Mouse (Mus musculus) kidney, postnatal 10 days (tissue): ENCODE measurements around the gene Prickle4.

Experiments used
- DNase-seq: peaks from one replicate; pipeline ENCODE4 v3.0.0; 2021; ENCODE audit warnings: mixed read lengths

Prickle4 gene

DNA sequence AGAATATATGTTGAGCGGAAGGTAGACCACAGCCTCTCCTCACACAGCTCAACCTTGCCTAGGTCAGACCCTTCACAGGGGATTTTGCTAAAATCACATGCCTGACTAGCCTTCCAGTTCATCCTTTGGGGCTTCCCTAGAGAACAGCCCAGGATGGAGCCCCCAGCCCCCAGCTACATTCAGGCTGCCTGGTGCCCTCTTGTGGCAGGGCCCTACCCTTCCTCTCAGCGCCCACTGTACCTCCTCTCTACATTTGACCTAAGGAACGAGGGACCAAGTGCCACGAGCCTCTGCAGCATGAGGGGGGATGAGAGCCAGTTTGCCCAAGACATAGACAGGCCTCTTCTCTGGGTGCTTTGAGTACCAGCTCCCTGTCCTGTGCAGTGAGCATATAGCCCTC lies 10.2 kb upstream of the Prickle4 start:
- no peak for DNase-seq

- no peak for DNase-seq
These were observed 9.0 kb upstream of the Prickle4 start for GRCm38 (mm10) chr17:47703556-47703955.

- DNase-seq = no peak
These were observed 8.2 kb upstream of the Prickle4 start for GRCm38 (mm10) chr17:47702548-47703345.

DNA sequence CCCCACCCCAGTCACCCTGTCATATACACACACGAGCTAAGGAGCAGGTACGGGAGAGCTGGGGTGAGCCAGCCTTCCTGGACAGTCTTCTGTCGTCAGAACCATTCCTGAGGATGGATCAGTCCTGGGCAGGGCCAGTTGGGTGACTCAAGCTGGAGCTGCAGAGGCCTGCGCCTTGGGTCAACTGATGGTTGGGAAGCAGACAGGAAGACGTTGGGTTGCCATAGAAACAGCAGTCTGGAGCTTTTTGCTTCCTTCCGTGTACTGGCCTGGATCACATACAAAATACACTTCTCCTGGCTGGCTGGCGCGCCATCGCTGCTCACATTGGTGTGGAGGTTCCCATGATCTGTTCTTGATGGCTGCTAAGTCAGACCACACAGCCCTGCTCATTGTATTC lies 7.3 kb upstream of the Prickle4 start:
- DNase-seq = no peak

DNA sequence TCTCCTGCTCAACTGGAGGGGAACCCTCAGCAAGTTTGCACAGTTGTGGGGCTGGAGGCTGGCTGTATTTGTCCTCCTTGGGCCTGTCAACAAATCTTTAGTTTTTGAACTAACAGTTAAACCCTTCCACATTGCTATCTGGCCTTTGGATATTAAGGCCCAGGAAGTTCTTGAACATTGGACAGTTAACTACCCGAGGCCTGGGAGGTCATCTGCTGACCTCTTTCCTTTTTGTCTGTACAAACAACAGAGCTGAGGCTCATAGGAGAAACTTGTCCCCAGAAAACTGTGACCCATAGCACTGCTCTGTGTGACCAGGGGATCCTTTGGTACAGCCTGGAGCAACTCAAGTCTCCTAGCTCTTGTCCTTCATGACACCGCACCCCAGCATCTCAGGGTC lies 4.5 kb upstream of the Prickle4 start:
- no peak for DNase-seq

GRCm38 (mm10) chr17:47698156-47698555 lies 3.6 kb upstream of the Prickle4 start:
- DNase-seq = peak; percentile 58

DNA sequence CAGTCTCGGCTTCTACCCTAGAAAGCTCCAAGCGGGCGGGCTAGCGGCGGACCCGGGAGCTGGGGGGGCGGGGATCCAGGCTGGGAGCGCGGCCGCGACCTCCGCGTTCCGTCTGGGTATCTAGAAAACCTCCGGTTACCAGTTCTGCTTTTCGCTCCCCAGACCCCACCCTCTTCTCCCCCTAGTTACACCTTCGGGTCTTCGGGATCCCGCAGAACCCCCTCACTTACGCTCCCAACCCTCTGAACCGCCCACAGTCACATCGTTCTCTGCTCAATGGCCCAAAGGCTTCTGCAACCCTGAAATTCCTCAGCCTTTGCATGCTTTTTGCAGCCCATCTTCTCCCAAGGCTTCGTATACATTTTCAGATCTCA lies 788 bp upstream of the Prickle4 start:
- no peak for DNase-seq

DNA sequence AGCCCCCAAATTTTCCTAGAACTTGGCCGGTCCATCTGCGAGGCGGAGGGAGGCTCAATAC lies 264 bp downstream of the Prickle4 start, which contains the start of gene Gm21981:
Gene Gm21981, minus strand, starts transcription at position 14 of the 61 bp plus-strand sequence.
- DNase-seq = no peak

- DNase-seq = peak; percentile 55
These were observed 680 bp downstream of the Prickle4 start for GRCm38 (mm10) chr17:47693671-47694441.

- DNase-seq = no peak
These were observed 2.9 kb downstream of the Prickle4 start for GRCm38 (mm10) chr17:47691650-47692049.

DNA sequence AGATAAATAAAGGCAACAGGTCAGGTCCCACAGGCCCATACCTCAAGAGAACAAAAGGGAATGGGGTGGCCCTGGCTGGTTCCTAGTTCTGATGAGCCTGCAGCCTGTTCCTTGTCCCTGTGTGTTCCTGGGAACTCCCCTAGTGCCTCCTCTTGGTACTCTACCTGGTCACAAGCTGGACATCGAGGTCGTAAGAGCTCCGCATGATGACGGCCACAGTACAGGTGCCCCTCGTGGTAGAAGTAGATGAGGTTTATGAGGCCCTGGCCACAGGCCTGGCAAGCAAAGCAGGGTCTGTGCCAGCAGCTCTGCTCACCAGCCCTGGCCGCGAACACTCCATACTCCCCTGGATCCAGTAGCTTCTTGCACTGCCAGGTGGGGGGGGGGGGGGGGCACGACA lies 4.6 kb downstream of the Prickle4 start:
- no peak for DNase-seq

DNA sequence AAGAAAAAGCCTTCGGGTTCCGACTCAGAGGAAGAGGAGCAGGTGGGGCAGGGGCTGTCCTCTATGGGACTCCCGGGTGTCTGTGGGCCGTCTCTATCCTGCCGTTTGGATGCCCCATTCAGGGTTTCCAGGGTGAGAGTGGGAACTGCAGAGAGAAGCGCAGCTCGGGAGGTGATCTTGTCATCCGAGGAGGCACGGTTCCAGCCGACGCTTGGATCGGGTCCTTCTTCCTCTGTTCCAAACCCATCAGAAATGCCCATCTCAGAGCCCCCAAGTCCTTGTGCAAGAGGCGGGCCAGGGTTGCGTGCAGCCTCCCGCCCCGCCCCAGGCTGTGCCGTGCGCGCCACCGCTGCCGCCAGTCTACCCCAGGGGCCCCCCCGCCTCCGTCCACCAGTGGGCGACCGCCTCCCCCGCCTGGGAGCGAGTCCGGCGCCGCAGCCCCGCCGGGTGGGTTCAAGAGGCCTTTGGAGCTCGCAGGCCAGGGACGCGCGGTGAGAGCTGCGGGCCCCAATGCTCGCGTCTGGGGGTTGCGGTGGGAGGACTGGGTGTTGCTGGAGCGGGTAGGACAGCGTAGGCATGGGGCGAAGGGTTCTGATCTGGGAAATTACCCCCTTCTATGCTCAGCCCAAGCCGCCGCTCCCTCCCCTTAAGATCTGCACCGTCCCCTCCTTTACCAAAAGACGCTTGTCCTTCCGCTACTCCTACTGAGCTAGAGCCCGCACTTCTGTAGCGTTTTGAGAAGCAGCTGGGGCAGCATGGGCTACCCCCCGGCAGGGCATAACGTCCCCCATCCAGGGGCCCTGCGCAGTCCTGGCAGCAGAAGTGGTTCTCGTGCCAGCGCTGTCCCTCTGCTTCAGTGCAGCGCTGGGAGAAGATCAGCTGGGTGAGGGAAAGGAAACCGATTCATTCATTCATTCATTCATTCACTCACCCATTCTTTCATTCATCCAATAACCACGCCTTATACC lies 5.6 kb downstream of the Prickle4 start, which contains the start of gene Frs3:
Gene Frs3, plus strand, starts transcription at position 423 of the 968 bp plus-strand sequence.
- peak; percentile 88 for DNase-seq

- DNase-seq = no peak
These were observed 6.3 kb downstream of the Prickle4 start, which contains the start of gene Tomm6 for GRCm38 (mm10) chr17:47688344-47688607. Gene Tomm6 (minus strand): TSS chr17:47688386.

- DNase-seq = peak; percentile 98
These were observed 6.9 kb downstream of the Prickle4 start for GRCm38 (mm10) chr17:47687409-47688343.

DNA sequence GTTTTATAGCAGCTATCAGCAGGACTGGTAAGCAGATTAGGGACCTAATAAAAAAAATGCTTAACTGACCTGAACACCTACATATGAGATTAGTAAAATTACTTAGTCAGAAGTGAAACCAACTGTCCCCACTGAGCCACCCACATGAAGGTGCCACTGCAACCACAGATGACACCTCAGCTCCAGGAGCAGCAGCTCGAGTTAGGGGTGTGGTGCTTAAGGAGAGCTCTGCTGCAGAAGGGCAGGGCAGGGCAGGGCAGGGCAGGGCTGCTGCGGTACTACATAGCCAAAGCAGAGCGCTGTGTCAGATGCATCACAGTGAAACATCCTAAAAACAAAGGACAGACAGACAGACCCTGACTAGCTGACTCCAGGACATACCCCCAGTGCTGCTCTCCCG lies 11.7 kb downstream of the Prickle4 start:
- no peak for DNase-seq

DNA sequence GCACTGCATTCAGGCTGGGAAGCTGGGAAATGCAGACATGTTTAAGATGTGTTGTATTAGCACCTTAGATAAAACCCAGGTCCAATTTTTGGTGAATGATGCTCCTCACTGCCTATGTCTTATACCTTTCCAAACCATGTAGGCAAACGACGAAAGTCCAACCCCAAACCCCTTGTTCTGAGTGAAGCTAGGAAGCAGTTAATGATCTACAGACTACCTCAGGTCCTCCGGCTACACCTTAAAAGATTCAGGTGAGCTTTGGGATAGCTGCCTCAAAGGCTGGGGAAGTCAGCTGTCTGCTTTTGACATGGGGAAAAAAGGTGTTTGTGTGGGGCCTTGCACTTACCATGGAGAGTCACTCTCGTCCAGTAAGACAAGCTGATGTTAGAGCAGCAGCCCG lies 15.8 kb downstream of the Prickle4 start:
- DNase-seq = no peak

DNA sequence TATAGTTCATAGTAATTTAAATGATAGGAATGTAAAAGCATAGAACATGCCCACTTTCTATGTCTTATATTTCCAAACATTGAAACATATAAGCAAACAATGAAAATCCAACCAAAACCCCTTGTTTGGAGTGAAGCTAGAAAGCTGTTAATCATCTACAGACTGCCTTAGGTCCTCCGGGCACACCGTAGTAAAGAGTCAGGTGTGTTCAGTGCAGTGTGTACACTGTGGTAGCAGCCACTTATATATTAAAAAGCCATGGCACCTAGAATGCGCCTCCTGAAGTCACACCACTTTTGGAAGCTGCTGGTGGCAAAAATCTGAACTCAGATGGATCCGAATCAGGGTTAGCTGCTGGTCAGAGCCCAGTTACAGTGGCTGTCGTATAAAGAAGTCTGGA lies 16.3 kb downstream of the Prickle4 start:
- DNase-seq = no peak

GRCm38 (mm10) chr17:47676581-47676980 lies 18.0 kb downstream of the Prickle4 start:
- peak; percentile 86 for DNase-seq

- peak; percentile 85 for DNase-seq
These were observed 22.0 kb downstream of the Prickle4 start for GRCm38 (mm10) chr17:47672311-47673111.

- no peak for DNase-seq
These were observed 22.6 kb downstream of the Prickle4 start for GRCm38 (mm10) chr17:47671988-47672310.

- no peak for DNase-seq
These were observed 25.4 kb downstream of the Prickle4 start for GRCm38 (mm10) chr17:47669166-47669565.

GRCm38 (mm10) chr17:47664474-47664873 lies 30.1 kb downstream of the Prickle4 start:
- no peak for DNase-seq
